Mouse (Mus musculus): ENCODE measurements around the gene Mrfap1. TPM values are rescaled to one million over a fixed set of nuclear protein-coding genes. Genes with fewer than 3 reads are reported as not detected.

The Mrfap1 gene
- polyA plus RNA-seq, 1 experiment from 2014 or later, result 315 TPM

DNA sequence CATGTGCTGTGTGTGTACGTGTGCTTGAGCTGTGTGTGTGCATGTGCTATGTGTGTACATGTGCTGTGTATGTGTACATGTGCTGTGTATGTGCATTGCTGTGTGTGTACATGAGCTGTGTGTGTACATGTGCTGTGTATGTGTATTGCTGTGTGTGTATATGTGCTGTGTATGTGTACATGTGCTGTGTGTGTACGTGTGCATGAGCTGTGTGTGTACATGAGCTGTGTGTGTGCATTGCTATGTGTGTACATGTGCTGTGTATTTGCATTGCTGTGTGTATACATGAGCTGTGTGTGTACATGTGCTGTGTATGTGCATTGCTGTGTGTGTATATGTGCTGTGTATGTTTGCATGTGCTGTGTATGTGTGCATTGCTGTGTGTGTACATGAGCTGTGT is 17.1 kb downstream of the Mrfap1 start:
- Histone ChIP-seq H3K27ac (replicated peaks) (no peak overlapping the region), H3K9me3 (replicated peaks) (no peaks in the 10 kb centered on the region; the same call in 1 of the 2 replicates), H3K4me3 (replicated peaks) (no peak overlapping the region), H3K4me2 (no peak overlapping the region), H3K9ac (replicated peaks) (no peak overlapping the region), H3K4me1 (no peaks in the 10 kb centered on the region), H3K36me3 (no peaks in the 10 kb centered on the region), H3K27me3 (replicated peaks) (no peaks in the 10 kb centered on the region)
- ATAC-seq (ENCODE audit: low FRiP score), result no peak
- WGBS, result 90% methylated on average over 2 of the region's 2 CpGs

GRCm38 (mm10) chr5:36778901-36779300 is 17.7 kb downstream of the Mrfap1 start:
- Histone ChIP-seq H3K4me1 (no peaks in the 10 kb centered on the region), H3K27ac (replicated peaks) (no peak overlapping the region), H3K27me3 (replicated peaks) (no peaks in the 10 kb centered on the region), H3K36me3 (no peaks in the 10 kb centered on the region), H3K4me2 (no peak overlapping the region), H3K9ac (replicated peaks) (no peak overlapping the region), H3K4me3 (replicated peaks) (no peak overlapping the region), H3K9me3 (replicated peaks) (no peaks in the 10 kb centered on the region; the same call in 1 of the 2 replicates)
- WGBS, result 92% methylated on average over 1 of the region's 2 CpGs
- ATAC-seq (ENCODE audit: low FRiP score), result no peak

DNA sequence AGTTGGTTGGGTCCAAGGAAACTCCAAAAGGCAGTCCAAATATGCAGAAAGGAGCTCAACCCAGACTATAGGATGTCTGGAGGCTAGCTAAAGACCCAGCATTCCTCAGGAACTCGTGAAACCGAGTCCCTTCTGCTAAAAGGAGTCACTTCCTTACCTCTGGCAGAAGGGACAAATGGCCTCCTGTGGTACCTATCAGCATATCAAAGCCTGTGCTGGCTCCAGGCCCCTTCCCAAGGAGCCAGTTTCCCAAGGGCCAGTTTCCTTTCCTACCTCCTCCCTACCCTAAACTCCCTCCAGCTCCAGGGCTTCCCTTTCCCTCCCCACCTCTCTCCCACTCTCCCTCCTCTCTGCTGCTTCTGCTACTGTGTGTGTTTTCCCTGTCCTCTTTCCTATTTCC is 19.4 kb downstream of the Mrfap1 start:
- H3K27ac ChIP-seq (replicated peaks), result no peak overlapping the region
- H3K9ac ChIP-seq (replicated peaks), result no peak overlapping the region
- H3K36me3 ChIP-seq, result no peaks in the 10 kb centered on the region
- no peaks in the 10 kb centered on the region for H3K4me1 ChIP-seq
- ATAC-seq (ENCODE audit: low FRiP score), result no peak
- H3K4me2 ChIP-seq, result no peak overlapping the region
- H3K27me3 ChIP-seq (replicated peaks), result no peaks in the 10 kb centered on the region
- 4% methylated on average over 2 of the region's 2 CpGs for WGBS
- H3K4me3 ChIP-seq (replicated peaks), result no peak overlapping the region
- no peaks in the 10 kb centered on the region; the same call in 1 of the 2 replicates for H3K9me3 ChIP-seq (replicated peaks)

- no peaks in the 10 kb centered on the region for H3K36me3 ChIP-seq
- H3K4me3 ChIP-seq (replicated peaks), result no peak overlapping the region
- no peak for ATAC-seq (ENCODE audit: low FRiP score)
- 51% methylated on average over 9 of the region's 9 CpGs for WGBS
- no peaks in the 10 kb centered on the region for H3K27me3 ChIP-seq (replicated peaks)
- H3K4me1 ChIP-seq, result no peaks in the 10 kb centered on the region
- no peak overlapping the region for H3K9ac ChIP-seq (replicated peaks)
- no peak overlapping the region for H3K27ac ChIP-seq (replicated peaks)
- no peak overlapping the region for H3K4me2 ChIP-seq
- no peaks in the 10 kb centered on the region; the same call in 1 of the 2 replicates for H3K9me3 ChIP-seq (replicated peaks)
These were observed 20.5 kb downstream of the Mrfap1 start for GRCm38 (mm10) chr5:36776021-36776575.

DNA sequence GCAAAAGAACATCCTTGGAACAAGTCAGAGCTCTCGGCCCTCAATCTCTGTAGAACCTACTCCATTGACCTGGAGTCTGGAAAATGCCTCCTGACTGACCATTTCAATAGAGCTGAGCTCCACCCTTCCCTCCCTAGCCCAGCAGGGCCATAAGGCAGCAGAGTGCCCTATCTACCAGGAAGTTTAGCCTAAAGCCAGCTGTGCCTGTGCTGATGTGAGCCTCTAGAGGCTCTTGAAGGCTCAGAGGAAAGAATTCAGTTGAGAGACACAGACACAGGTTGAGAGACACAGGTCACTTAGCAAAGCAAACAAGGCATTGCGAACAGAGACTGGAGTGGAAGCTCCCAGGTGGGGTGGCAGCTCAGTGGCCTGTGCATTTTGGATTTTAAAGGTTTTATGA is 21.3 kb downstream of the Mrfap1 start:
- H3K9ac ChIP-seq (replicated peaks), result no peak overlapping the region
- no peaks in the 10 kb centered on the region for H3K27me3 ChIP-seq (replicated peaks)
- ATAC-seq (ENCODE audit: low FRiP score), result no peak
- no peaks in the 10 kb centered on the region for H3K36me3 ChIP-seq
- H3K9me3 ChIP-seq (replicated peaks), result no peaks in the 10 kb centered on the region; the same call in 1 of the 2 replicates
- 88% methylated on average over 2 of the region's 2 CpGs for whole genome bisulfite sequencing
- no peak overlapping the region for H3K27ac ChIP-seq (replicated peaks)
- H3K4me3 ChIP-seq (replicated peaks), result no peak overlapping the region
- no peaks in the 10 kb centered on the region for H3K4me1 ChIP-seq
- no peak overlapping the region for H3K4me2 ChIP-seq

DNA sequence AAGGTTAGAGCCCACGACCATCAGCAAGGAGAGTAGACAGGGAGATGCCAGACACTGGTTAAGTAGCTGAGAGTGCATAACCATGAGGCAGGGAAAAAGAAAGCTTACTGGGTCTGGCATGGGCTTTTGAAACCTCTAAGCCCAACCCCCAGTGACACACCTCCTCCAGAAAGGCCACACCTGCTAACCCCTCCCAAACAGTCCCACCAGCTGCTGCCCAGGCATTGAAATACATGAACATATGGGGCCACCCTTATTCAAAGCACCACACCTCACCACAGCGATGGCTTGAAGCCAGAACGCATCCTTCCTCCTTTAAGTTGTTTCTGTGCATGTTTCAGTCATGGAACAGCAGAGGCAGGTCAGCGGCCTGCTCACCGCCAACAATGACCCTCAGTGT is 24.0 kb downstream of the Mrfap1 start:
- H3K4me3 ChIP-seq (replicated peaks), result no peak overlapping the region

GRCm38 (mm10) chr5:36769603-36770002 is 27.0 kb downstream of the Mrfap1 start:
- Histone ChIP-seq H3K27me3 (replicated peaks) (no peaks in the 10 kb centered on the region), H3K9ac (replicated peaks) (no peak overlapping the region), H3K27ac (replicated peaks) (no peak overlapping the region), H3K4me3 (replicated peaks) (no peak overlapping the region), H3K36me3 (no peaks in the 10 kb centered on the region), H3K9me3 (replicated peaks) (no peaks in the 10 kb centered on the region), H3K4me1 (peaks cover 11% of the 10 kb centered on the region), H3K4me2 (no peak overlapping the region)
- no peak for ATAC-seq (ENCODE audit: low FRiP score)
- WGBS, result 73% methylated on average over 3 of the region's 3 CpGs

More for the DNA sequence above, 24.0 kb downstream of the Mrfap1 start:
- ATAC-seq (ENCODE audit: low FRiP score), result no peak
- no peaks in the 10 kb centered on the region for H3K36me3 ChIP-seq
- no peaks in the 10 kb centered on the region for H3K9me3 ChIP-seq (replicated peaks)
- peaks cover 2% of the 10 kb centered on the region for H3K4me1 ChIP-seq
- no peaks in the 10 kb centered on the region for H3K27me3 ChIP-seq (replicated peaks)
- 73% methylated on average over 5 of the region's 5 CpGs for WGBS
- H3K27ac ChIP-seq (replicated peaks), result no peak overlapping the region
- no peak overlapping the region for H3K9ac ChIP-seq (replicated peaks)
- H3K4me2 ChIP-seq, result no peak overlapping the region

- no peaks in the 10 kb centered on the region for H3K9me3 ChIP-seq (replicated peaks)
- ATAC-seq (ENCODE audit: low FRiP score), result peak; percentile 59; the same call in 1 of the 2 replicates
- H3K4me2 ChIP-seq, result no peak overlapping the region
- no peaks in the 10 kb centered on the region for H3K36me3 ChIP-seq
- 28% methylated on average over 10 of the region's 10 CpGs for WGBS
- no peaks in the 10 kb centered on the region for H3K27me3 ChIP-seq (replicated peaks)
- no peak overlapping the region for H3K27ac ChIP-seq (replicated peaks)
- no peak overlapping the region for H3K4me3 ChIP-seq (replicated peaks)
- peaks cover 11% of the 10 kb centered on the region for H3K4me1 ChIP-seq
- H3K9ac ChIP-seq (replicated peaks), result no peak overlapping the region
These were observed 29.4 kb downstream of the Mrfap1 start for GRCm38 (mm10) chr5:36766958-36767703.

GRCm38 (mm10) chr5:36759848-36760247 is 36.7 kb downstream of the Mrfap1 start:
- WGBS, result 86% methylated on average over 4 of the region's 4 CpGs
- H3K27ac ChIP-seq (replicated peaks), result no peak overlapping the region
- H3K4me3 ChIP-seq (replicated peaks), result no peak overlapping the region

DNA sequence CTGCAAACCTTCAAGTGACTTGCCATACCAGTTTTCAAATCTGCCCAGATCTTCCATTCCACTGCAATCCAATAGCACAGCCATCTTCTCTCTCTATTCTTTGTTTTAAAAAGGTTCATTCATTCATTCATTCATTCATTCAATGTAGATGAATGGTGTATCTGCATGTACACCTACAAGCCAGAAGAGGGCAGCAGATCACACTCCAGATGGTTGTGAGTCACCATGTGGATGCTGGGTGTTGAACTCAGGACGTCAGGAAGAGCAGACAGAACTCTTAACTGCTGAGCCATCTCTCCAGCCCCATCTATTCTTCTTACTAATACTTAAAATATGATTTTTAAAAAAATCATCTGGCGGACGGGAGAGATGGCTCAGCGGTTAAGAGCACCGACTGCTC is 39.5 kb downstream of the Mrfap1 start:
- H3K9ac ChIP-seq (replicated peaks), result no peak overlapping the region

More at GRCm38 (mm10) chr5:36759848-36760247, 36.7 kb downstream of the Mrfap1 start:
- no peak for ATAC-seq (ENCODE audit: low FRiP score)
- Histone ChIP-seq H3K9me3 (replicated peaks) (no peaks in the 10 kb centered on the region), H3K4me1 (no peaks in the 10 kb centered on the region), H3K27me3 (replicated peaks) (no peaks in the 10 kb centered on the region), H3K4me2 (no peak overlapping the region), H3K36me3 (no peaks in the 10 kb centered on the region), H3K9ac (replicated peaks) (no peak overlapping the region)

DNA sequence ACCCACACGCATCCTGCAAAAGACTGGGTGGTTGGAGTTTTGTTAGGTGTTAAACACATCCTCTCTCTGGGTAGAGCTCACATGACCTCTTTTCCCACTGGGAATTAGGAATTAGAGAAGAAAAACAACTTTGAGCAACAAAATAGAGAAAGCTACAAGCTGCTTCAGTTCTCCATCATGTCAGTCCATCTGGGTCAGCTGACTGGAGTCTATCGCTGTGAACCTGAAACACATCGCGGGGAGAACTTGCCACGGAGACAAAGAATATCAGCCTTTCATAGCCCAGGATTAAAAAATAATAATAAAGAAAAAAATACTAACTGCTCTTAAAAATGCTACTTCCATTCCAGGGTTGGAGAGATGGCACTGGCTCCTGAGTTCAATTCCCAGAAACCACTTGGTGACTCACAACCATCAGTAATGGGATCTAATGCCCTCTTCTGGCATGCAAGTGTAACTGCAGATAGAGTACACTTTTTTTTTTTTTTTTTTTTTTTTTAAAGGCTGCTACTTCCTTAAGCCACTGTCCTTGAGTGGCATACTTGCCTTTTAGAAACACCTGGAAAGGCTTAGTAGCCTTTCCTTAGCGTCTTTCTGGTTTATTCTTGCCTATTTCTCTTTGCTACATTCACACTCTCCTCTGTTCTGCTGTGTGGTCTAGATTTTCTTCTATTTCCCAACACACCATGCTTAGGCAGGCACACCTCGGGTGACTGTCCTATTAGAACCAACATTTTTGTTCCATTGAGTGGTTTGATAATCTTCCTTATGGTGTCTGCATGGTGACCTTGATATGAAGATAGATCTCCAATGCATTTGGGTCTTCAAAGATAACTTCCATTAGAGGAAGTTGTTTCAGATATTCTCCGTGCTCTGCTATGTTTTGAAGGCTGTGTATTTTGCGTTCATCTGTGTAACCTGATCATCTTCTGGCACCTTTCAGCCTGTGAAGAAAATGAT is 46.2 kb downstream of the Mrfap1 start:
- Histone ChIP-seq H3K27me3 (replicated peaks) (no peaks in the 10 kb centered on the region; the same call in 1 of the 2 replicates), H3K9ac (replicated peaks) (no peak overlapping the region), H3K4me3 (replicated peaks) (no peak overlapping the region), H3K27ac (replicated peaks) (no peak overlapping the region), H3K9me3 (replicated peaks) (no peaks in the 10 kb centered on the region), H3K4me1 (peaks cover 20% of the 10 kb centered on the region), H3K36me3 (no peaks in the 10 kb centered on the region), H3K4me2 (no peak overlapping the region)
- ATAC-seq (ENCODE audit: low FRiP score), result no peak
- WGBS, result 80% methylated on average over 9 of the region's 9 CpGs

More for the DNA sequence above, 39.5 kb downstream of the Mrfap1 start:
- H3K4me2 ChIP-seq, result no peak overlapping the region
- H3K9me3 ChIP-seq (replicated peaks), result no peaks in the 10 kb centered on the region
- H3K4me3 ChIP-seq (replicated peaks), result no peak overlapping the region
- 67% methylated on average over 5 of the region's 5 CpGs for WGBS
- no peaks in the 10 kb centered on the region for H3K36me3 ChIP-seq
- no peaks in the 10 kb centered on the region for H3K4me1 ChIP-seq
- H3K27ac ChIP-seq (replicated peaks), result no peak overlapping the region
- H3K27me3 ChIP-seq (replicated peaks), result no peaks in the 10 kb centered on the region; the same call in 1 of the 2 replicates
- ATAC-seq (ENCODE audit: low FRiP score), result no peak
